Mouse (Mus musculus): ENCODE data around the gene Atp6v1fnb.

Gene Atp6v1fnb

GRCm38 (mm10) chr6:29471137-29471536 is at the start of gene Atp6v1fnb:
Gene Atp6v1fnb, plus strand, starts transcription at chr6:29471437.
- in situ Hi-C loops (cut with MboI; ENCODE audit: low pct_unique_long_range_greater_than_20kb in 1 of 2, low sequenced_read_pairs in 2 of 2, unreplicated experiment in 1 of 2), result no loop called here

DNA sequence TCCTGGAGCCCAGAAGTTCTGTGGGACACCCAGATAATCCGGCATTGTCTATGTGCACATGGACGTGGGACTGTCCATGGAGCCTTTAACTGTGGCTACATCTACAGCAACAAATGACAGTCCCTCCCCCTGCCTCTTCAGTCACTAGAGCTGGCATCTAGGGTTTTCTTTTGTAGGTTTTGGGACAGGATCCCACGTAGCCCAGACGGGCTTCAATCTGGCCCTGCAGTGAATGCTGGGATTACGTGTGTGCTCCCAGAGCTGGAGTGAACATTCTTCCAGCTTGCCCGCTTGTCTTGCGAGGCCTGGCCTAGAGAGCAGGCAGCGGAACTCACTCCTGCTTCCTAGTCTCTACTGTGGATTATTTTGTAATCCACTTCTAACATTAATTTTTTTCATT is 46.1 kb upstream of the Atp6v1fnb start:
- in situ Hi-C loops (cut with MboI; ENCODE audit: low pct_unique_long_range_greater_than_20kb in 1 of 2, low sequenced_read_pairs in 2 of 2, unreplicated experiment in 1 of 2), result no loop called here

DNA sequence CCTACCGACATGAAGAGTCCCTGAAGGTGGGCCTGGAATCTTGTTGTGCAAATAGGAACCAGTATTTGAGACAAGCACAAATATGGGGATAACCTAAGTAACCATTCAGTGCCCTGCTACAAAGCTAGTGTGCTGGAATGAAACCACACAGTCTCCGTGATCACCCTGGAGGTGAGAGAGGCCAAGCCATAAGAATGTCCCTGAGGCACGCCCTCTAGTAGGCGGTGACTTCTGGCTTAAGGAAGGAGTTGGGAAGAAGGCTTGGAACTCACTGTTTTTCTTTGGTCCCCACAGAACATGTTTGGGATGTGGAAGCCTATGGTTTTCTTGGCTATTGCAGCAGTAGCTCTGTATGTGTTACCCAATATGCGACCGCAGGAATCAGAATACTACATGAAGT is 44.9 kb upstream of the Atp6v1fnb start:
- in situ Hi-C loops (cut with MboI; ENCODE audit: low pct_unique_long_range_greater_than_20kb in 1 of 2, low sequenced_read_pairs in 2 of 2, unreplicated experiment in 1 of 2), result no loop called here

DNA sequence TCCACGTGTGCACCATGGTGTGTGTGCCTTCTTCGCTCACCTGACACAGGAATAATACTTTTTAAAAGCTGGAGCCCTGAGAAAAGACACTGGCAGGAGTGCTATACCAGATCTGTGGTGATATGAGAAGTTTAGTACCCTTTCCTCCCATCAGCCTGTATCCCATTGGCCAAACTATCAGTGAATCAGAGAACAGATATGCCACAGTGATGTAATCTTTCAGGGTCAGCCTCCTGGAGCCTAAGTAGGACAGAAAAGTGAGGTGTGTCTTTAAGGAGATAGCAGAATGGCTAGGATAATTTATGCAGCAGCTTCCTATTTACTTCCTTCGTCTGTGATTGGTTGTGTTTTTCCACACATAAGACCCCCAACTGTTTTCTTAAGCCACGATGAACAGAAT is 43.1 kb upstream of the Atp6v1fnb start:
- in situ Hi-C loops (cut with MboI; ENCODE audit: low pct_unique_long_range_greater_than_20kb in 1 of 2, low sequenced_read_pairs in 2 of 2, unreplicated experiment in 1 of 2), result no loop called here

GRCm38 (mm10) chr6:29430681-29431420 is 40.4 kb upstream of the Atp6v1fnb start:
- in situ Hi-C loops (cut with MboI; ENCODE audit: low pct_unique_long_range_greater_than_20kb in 1 of 2, low sequenced_read_pairs in 2 of 2, unreplicated experiment in 1 of 2), result no loop called here

DNA sequence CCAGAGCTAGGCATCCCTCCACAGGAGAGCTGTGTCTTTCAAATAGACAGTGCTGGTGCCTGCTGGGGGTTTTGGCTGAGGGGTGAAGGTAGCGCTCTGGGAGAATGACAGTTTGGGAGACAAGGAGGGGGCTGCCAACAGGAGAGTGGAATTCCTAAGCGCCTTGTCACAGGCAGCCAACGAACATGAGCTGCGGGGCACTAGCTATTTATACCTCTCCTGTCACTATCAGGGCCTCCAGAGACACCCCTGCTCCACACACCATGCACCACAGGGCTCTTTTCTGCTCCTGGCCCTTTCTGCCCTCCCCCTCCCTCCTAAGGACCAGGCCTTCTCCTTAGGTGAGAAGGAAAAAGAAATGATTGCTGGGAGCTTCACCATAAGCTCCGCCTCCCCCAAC is 39.8 kb upstream of the Atp6v1fnb start:
- in situ Hi-C loops (cut with MboI; ENCODE audit: low pct_unique_long_range_greater_than_20kb in 1 of 2, low sequenced_read_pairs in 2 of 2, unreplicated experiment in 1 of 2), result no loop called here

DNA sequence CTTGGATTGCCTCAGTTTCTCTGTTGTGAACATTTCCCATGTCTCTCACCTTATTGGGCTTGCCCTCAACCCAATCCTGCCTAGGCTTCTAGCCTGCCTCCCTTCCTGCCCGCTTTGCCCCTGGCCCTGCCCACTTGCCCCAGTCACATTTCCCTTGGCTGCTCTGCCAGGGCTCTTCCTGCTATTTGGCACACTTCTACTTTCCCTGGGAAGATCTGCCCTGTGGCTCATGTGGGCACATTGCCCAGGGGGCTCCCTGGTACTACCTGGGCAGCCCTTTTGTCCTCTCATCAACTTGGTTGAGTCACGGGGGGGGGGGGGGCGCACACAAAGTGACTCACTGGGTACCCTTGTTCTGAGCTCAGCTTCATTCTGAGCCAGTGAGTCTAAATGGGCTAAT is 39.1 kb upstream of the Atp6v1fnb start:
- in situ Hi-C loops (cut with MboI; ENCODE audit: low pct_unique_long_range_greater_than_20kb in 1 of 2, low sequenced_read_pairs in 2 of 2, unreplicated experiment in 1 of 2), result no loop called here

- in situ Hi-C loops (cut with MboI; ENCODE audit: low pct_unique_long_range_greater_than_20kb in 1 of 2, low sequenced_read_pairs in 2 of 2, unreplicated experiment in 1 of 2), result no loop called here
Observed at GRCm38 (mm10) chr6:29432676-29433037, 38.6 kb upstream of the Atp6v1fnb start.

DNA sequence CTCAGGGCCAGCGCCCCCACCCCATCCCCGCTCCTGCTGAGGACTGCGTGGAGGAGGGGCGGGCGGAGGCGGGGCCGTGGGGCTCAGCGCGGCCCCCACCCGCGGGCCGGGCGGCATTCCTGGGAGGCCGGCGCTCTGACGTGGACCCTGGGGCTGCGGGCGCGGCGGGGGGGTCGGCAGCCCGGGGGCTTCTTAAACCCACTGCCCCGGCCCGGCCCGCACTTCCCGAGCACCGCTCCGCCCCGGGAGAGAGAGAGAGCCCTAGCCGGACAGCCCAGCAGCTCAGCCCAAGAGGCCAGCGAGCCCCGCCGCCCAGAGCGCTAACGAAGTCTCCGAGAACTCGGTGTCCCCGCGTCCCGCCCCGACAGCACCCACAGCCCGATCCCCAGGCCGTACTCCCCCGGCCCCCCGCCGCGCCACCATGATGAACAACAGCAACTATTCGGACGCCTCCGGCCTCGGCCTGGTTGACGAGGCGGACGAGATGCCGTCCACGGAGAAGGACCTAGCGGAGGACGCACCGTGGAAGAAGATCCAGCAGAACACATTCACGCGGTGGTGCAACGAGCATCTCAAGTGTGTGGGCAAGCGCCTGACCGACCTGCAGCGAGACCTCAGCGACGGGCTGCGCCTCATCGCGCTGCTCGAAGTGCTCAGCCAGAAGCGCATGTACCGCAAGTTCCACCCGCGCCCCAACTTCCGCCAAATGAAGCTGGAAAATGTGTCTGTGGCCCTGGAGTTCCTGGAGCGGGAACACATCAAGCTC is 38.0 kb upstream of the Atp6v1fnb start, which contains the start of gene Flnc:
TSS of gene Flnc (plus strand) at position 219 of the 766 bp plus-strand sequence.
- in situ Hi-C loops (cut with MboI; ENCODE audit: low pct_unique_long_range_greater_than_20kb in 1 of 2, low sequenced_read_pairs in 2 of 2, unreplicated experiment in 1 of 2), result no loop called here

DNA sequence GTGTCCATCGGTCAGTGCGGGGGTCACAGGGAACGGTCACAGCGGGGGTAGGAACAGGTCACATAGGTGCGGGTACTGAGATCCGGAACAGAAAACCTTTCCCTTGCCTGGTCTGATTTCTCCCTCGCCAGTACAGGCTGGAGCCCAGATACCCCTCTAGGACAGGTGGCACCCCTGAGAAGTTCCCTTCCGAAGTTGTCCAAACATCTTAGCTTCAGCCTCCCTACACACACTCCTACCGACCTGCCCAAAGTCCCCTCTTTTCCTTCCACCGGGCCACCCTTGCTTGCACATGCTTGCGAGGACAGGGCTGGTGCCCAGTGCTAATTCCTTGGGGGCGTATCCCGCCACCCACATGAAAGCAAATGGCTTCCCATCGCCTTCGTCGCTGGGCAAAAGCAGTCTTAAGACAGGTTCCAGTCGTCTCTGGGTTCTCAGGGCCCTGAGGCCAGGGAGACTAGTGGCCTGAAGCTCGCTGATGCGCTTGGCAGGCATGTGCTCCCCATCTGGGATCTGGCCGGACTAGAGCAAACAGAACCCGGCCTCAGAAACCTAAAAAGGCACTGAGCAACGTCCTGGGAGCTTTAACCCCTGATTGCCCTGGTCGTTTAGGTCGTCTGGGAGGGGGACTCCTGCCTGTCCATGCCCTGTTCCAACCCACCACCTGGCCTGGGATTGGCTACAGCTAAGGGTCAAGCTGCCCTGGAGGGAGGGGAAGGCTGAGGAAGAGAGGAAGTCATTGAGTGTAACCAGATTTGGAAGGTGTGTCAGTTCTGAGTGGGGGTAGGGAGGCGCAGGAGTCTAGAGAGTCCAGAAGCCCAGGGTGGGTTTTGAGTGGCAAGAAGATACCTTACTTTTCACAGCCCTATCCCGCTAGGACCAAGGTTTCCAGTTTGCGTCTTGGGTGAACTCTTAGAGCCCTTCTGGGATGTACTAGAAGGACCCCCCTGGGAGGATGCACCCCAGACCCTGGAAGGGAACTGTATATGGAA is 37.1 kb upstream of the Atp6v1fnb start:
- in situ Hi-C loops (cut with MboI; ENCODE audit: low pct_unique_long_range_greater_than_20kb in 1 of 2, low sequenced_read_pairs in 2 of 2, unreplicated experiment in 1 of 2), result no loop called here

DNA sequence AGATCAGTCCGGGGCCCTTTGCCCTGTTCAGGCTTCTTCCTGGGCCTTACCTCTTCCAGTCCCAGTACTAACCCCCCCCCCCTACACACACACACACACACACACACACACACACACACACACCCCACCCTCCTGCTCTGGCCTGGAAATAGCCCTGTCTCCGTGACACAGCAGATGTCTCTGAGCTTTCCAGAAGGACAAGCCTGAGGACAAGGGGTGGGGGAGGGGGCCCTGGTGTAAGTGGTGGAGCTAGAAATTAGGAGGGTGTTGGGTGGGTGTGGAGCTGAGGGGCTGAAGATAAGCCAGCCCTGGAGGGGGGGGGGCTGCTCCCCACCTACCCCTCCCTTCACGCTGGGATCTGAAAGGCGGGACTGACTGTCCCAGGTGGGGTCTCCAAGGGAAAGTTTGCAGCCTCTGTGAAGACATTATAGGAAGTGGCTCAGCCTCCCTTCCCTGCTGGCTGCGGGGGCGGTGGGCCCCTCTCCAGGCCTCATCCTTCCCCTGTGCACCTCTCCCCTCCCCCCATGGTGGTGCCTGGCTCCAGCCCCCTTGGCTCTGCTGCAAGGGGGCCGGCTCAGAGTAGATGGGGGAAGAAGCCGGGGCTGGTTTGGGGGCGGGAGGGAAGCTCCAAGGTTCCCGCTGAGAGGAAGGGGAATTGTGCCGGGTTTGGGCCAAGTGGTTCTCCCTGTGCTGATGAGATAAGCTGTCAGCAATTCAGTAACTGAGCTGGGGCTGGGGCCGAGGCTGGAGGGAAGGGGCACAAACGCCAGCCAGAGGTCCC is 36.1 kb upstream of the Atp6v1fnb start:
- in situ Hi-C loops (cut with MboI; ENCODE audit: low pct_unique_long_range_greater_than_20kb in 1 of 2, low sequenced_read_pairs in 2 of 2, unreplicated experiment in 1 of 2), result no loop called here

GRCm38 (mm10) chr6:29435940-29436451 is 35.2 kb upstream of the Atp6v1fnb start:
- in situ Hi-C loops (cut with MboI; ENCODE audit: low pct_unique_long_range_greater_than_20kb in 1 of 2, low sequenced_read_pairs in 2 of 2, unreplicated experiment in 1 of 2), result no loop called here

DNA sequence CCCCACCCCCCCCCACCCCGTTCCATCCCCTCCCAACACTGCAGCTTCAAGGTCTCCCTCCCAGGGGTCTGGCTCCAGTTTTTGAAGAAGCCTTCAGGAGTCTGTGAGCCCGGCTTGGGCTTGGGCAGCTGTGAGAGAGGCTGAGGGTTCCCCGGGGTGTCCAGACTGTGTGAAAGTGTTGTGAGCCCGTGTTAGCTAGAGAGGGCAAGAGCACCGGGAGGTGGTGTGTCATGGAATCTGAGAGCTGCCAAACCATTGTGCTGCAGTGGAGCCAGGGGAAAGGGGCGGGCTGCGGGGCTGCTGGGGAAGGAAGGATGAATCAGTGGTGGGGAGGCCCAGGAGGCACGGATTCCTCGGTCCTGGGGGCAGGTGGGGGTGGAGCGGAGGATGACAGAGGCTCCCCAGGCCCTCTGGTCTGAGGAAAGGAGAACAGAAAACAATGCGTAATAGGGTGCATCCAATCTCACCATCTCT is 34.7 kb upstream of the Atp6v1fnb start:
- in situ Hi-C loops (cut with MboI; ENCODE audit: low pct_unique_long_range_greater_than_20kb in 1 of 2, low sequenced_read_pairs in 2 of 2, unreplicated experiment in 1 of 2), result no loop called here

GRCm38 (mm10) chr6:29439251-29439650 is 32.0 kb upstream of the Atp6v1fnb start:
- in situ Hi-C loops (cut with MboI; ENCODE audit: low pct_unique_long_range_greater_than_20kb in 1 of 2, low sequenced_read_pairs in 2 of 2, unreplicated experiment in 1 of 2), result no loop called here

DNA sequence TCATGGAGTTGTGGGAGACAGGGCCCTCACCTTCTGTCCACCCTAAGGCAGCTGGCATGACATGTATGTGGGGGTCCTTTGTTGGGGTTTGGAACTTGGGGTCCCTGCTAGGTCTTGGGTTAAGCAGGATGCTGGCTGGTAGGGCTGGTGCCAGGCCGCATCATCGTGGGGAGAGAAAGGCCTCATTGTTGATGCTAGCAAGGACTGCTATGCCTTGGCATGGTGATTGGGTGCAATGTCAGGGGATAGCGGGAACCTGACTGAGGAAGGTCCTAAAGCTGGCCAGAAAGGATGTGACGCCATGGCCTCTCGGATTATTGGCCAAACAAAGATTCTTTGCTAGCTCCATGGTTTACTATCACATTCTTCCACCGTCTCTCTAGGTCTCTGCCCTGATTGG is 31.4 kb upstream of the Atp6v1fnb start:
- in situ Hi-C loops (cut with MboI; ENCODE audit: low pct_unique_long_range_greater_than_20kb in 1 of 2, low sequenced_read_pairs in 2 of 2, unreplicated experiment in 1 of 2), result no loop called here

- in situ Hi-C loops (cut with MboI; ENCODE audit: low pct_unique_long_range_greater_than_20kb in 1 of 2, low sequenced_read_pairs in 2 of 2, unreplicated experiment in 1 of 2), result no loop called here
Observed at GRCm38 (mm10) chr6:29444773-29445172, 26.5 kb upstream of the Atp6v1fnb start.

GRCm38 (mm10) chr6:29445354-29445753 is 25.9 kb upstream of the Atp6v1fnb start:
- in situ Hi-C loops (cut with MboI; ENCODE audit: low pct_unique_long_range_greater_than_20kb in 1 of 2, low sequenced_read_pairs in 2 of 2, unreplicated experiment in 1 of 2), result no loop called here

- in situ Hi-C loops (cut with MboI; ENCODE audit: low pct_unique_long_range_greater_than_20kb in 1 of 2, low sequenced_read_pairs in 2 of 2, unreplicated experiment in 1 of 2), result no loop called here
Observed at GRCm38 (mm10) chr6:29449858-29450257, 21.4 kb upstream of the Atp6v1fnb start.
